Mouse (Mus musculus) urinary bladder, postnatal 10 days (tissue): ENCODE data around the gene Pfkl.
"Not testable (repeated sequence)": the region's sequence is repeated elsewhere in the genome, so short reads cannot be mapped to it uniquely, and the experiment has no call there.

Experiments used
- DNase-seq: peaks from one replicate; pipeline ENCODE4 v3.0.0; 2022; ENCODE audit warnings: low spot score

Pfkl gene

GRCm38 (mm10) chr10:78012661-78013495 lies 3.0 kb upstream of the Pfkl start:
- no peak for DNase-seq

- DNase-seq = not testable (repeated sequence)
Measured at GRCm38 (mm10) chr10:78011116-78011515, 1.2 kb upstream of the Pfkl start.

DNA sequence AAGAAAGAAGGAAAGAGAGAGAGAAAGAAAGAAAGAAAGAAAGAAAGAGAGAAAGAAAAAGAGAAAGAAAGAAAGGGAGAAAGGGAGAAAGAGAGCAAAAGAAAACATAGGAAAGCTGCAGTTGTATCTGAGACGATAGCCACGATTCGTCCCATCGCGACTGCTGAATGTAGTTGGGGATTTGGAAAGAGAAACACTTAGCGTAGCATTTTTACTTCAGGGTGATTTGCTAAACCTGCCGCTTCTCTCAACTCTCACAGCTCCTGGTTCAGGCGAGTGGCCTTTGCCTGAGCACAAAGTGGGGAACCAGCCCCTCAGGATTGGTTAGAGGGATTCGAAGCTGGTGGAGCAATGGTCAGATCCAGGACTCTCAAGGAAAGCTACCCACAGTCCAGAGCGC lies 452 bp upstream of the Pfkl start:
- no peak for DNase-seq

GRCm38 (mm10) chr10:78009184-78009944 lies 519 bp downstream of the Pfkl start:
- DNase-seq = peak; percentile 82

- DNase-seq = no peak
Measured at GRCm38 (mm10) chr10:78008169-78008568, 1.7 kb downstream of the Pfkl start.

DNA sequence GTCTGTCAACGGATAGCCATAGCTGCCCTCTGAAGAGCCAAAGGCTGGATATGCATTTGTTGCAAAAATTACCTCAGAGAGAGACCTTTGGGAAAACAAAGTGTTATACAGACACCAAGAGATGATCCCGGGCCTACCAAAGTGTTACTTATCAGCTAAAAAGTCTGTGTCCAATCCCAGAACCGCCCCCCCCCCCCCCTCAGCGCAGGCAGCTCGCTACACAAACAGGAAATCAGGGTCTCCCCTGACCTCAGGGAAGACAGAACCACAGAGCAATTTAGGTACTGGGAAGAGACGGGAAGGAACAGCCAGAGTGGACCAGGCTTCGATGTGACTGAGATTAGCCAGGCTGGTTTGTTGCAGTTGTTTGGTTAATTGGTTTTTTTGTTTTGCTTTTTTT lies 2.7 kb downstream of the Pfkl start:
- no peak for DNase-seq

DNA sequence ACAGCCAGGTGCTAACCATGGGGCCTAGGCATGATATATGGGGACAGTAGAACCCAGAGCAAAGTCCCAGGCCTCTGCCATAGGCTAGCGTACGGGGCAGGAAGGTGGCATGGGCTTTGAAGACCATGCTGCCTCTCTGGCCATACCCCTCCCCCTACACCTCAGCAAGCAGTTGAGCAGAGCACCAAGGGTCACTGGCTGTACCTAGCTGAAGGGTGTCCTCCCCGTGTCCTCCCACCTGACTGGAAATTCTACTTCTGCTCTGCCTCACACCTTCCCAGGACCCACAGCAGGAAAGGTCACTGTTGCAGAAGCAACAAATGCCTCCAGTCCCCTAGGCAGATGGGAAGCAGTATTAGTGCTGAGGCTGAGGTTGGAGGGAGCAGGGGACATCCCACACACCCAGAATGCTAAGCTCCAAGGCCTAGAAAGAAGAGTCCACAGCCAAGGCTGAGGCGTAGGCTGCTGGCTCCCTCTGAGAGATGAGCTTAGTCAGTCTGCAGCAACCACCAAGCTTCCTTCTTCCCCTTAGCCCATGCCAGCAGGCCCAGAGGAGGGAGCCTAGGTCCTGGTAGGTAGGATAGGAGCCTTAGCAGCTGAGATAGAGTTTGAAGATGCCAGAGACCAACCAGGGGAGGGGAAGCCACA lies 4.0 kb downstream of the Pfkl start:
- no peak for DNase-seq

DNA sequence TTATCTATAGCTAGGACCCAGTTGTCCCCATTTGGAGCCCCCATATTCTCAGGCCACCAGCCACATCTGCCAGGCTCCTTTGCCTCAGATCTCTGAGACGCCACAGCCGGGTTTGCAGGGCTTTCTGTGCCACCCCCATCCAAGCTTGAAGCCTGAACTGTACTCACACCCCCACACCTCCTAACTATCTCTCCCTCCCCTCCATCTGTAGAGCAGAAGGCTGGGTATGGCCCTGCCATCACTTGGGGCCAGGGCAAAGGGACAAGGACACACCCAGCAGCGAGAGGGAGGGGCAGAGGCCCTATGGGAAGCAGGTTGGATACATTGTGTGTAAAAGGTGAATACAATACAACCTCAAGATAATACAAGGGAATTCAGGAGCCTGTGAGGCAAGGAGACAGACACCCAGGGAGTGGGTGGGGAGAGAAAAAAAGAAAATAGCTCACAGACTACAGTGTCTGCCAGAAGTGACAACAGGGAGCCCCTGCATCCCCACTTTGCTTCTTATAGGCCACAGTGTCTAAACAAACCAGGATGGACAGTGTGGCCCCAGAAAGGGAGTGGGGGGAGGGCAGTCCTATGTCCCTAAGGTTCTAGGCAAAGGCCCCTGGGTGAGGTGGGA lies 5.3 kb downstream of the Pfkl start:
- no peak for DNase-seq

- DNase-seq = no peak
Measured at GRCm38 (mm10) chr10:78002316-78002715, 7.6 kb downstream of the Pfkl start.

GRCm38 (mm10) chr10:78001796-78002195 lies 8.1 kb downstream of the Pfkl start:
- DNase-seq = no peak

- DNase-seq = no peak
Measured at GRCm38 (mm10) chr10:78000200-78000599, 9.7 kb downstream of the Pfkl start.

DNA sequence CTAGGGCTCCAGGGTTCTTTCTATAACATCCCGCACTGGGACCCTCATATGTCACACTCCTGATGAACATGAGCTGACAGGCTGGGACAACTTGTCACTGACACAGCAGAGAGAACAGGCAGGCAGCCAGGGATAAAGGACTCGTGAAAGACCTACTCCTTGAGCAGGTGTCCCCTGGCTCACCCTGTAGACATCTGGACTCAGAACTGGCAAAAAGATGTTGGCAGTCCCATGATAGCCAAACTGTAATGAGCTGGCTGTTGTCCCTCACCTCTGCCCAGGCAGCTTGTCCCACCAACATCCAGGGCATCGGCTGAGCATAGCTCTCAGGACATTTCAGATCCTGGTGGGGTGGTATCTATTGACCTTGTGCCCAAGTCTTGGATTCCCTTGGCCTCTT lies 14.2 kb downstream of the Pfkl start:
- no peak for DNase-seq

DNA sequence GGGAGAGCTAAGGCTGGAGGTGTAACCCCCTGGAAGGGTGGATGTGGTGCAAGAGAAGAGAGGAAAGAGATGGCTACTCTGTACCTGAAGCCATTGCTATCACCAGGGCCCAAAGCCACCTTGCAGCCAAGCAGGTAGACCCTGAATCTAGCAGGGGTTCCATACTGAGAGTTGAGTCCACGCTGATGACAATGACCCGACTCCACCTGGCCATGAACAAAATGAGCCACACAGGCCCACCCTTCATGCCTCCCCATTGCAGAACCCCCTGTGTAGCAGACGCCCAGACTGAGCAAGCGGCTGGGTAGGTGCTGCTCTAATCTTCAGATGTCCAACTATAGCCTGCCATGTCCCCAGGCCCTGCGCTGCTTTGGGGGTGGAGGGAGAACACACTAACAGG lies 24.1 kb downstream of the Pfkl start:
- no peak for DNase-seq

- no peak for DNase-seq
Measured at GRCm38 (mm10) chr10:77984660-77985059, 25.2 kb downstream of the Pfkl start.

DNA sequence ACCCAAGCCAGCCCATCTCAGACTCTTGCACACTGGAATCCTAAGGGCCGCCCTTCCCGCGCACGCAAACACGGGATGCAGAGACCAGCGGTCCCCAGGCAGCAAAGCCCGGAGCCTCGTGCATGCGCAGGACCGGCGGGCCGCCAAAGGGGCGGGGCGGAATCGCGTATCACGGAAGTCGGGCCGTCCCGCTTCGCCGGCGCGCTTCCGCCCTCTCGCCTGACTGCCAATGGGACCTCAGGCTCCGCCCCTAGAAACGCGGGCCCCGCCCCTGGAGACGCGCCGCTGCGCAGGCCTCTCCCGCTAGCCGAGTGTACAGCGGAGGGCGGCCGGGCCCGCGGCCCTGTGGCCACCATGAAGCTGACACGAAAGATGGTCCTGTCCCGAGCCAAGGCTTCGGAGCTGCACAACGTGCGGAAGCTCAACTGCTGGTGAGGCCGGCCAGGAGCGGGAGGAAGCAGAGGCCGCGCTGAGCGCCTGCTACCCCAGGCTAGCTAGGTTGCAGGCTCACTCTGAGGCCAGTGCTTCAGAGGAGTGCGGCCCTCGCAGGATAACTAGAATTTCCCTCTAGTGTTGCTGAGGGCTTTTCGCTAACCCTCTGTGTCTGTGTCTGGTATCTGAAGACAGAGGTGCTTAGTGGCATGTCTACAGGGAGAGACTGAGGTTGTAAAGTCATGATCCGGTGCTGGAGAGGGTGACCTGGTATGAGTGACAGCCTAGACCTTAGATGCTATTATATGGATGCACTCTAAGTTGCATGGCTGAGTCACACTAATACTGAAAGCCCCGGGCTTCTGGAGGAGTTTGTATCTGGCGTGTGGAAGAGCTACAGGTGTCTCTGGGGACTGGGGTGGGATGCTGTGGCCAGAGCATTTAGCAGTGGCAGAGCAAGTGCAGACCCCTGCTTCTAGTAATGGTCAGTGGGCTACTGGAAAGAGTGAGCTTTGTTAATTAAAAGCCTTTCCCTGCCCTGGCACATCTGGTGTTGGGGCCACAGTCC lies 31.2 kb downstream of the Pfkl start, which contains the start of gene 1810043G02Rik:
Gene 1810043G02Rik, plus strand, starts transcription at position 174 of the 1,000 bp plus-strand sequence.
- peak; percentile 97 for DNase-seq

- no peak for DNase-seq
Measured at GRCm38 (mm10) chr10:77976458-77977150, 33.3 kb downstream of the Pfkl start.

GRCm38 (mm10) chr10:77975653-77976052 lies 34.2 kb downstream of the Pfkl start:
- DNase-seq = no peak

GRCm38 (mm10) chr10:77974811-77975210 lies 35.1 kb downstream of the Pfkl start:
- DNase-seq = no peak

GRCm38 (mm10) chr10:77974323-77974722 lies 35.6 kb downstream of the Pfkl start:
- DNase-seq = no peak
